Mouse (Mus musculus) limb, embryonic 12.5 days (tissue): ENCODE data around the gene Lrch4. TPM values are rescaled to one million over a fixed set of nuclear protein-coding genes. Genes with fewer than 3 reads are reported as not detected.
A peak's percentile ranks its signal among the peaks of the same experiment; 100 is the strongest.

Experiments used
- ATAC-seq: fragments of 200-750 bp; cut with Nextera tagmentation; 2 replicates; pipeline ENCODE4 v1.8.0; 2017; ENCODE audit warnings: low read depth, moderate TSS enrichment; ENCODE audit not compliant: insufficient number of reproducible peaks, insufficient read depth, low FRiP score, low TSS enrichment
- H3K27ac ChIP-seq: fragments of 300-500 bp; sonication (generic); 2 replicates; pipeline ENCODE4 v1.5.1; 2016; ENCODE audit warnings: mild to moderate bottlenecking, moderate library complexity
- H3K27me3 ChIP-seq: fragments of 300-500 bp; sonication (generic); 2 replicates; pipeline ENCODE4 v1.6.1; 2016; ENCODE audit warnings: mild to moderate bottlenecking, moderate library complexity
- H3K36me3 ChIP-seq: fragments of 300-500 bp; sonication (generic); 2 replicates; pipeline ENCODE4 v1.6.1; 2016; ENCODE audit warnings: mild to moderate bottlenecking, moderate library complexity
- H3K4me1 ChIP-seq: fragments of 300-500 bp; sonication (generic); replicated peaks from 2 replicates; pipeline ENCODE4 v1.6.1; 2016
- H3K4me2 ChIP-seq: fragments of 300-500 bp; sonication (generic); 2 replicates; pipeline ENCODE4 v1.6.1; 2016; ENCODE audit warnings: mild to moderate bottlenecking, moderate library complexity
- H3K4me3 ChIP-seq: fragments of 300-500 bp; sonication (generic); replicated peaks from 2 replicates; pipeline ENCODE4 v1.5.1; 2016; ENCODE audit warnings: mild to moderate bottlenecking
- H3K9ac ChIP-seq: fragments of 300-500 bp; sonication (generic); replicated peaks from 2 replicates; pipeline ENCODE4 v1.6.1; 2016; ENCODE audit warnings: mild to moderate bottlenecking, moderate library complexity
- H3K9me3 ChIP-seq: fragments of 300-500 bp; sonication (generic); 2 replicates; pipeline ENCODE4 v1.6.1; 2016; ENCODE audit warnings: mild to moderate bottlenecking, moderate library complexity
- WGBS: fragments of 180-500 bp; shearing (Covaris S2); methylation state at CpG from one replicate; pipeline ENCODE4 v1.1.7; 2016; 5-methylcytosine and 5-hydroxymethylcytosine counted together
- polyA plus RNA-seq: library from polyadenylated mRNA; unstranded; fragments of >200 nt; fragmentation: Nextera tagmentation; extraction: Ambion mirVana; gene quantifications from 2 replicates; pipeline ENCODE4 v1.2.1, GENCODE M21; 2016

The Lrch4 gene
- polyA plus RNA-seq, 1 experiment from 2014 or later, result 37.6 TPM

GRCm38 (mm10) chr5:137674786-137675185 lies 45.9 kb downstream of the Lrch4 start:
- no peaks in the 10 kb centered on the region for H3K27me3 ChIP-seq
- WGBS, result 94% methylated on average over 8 of the region's 8 CpGs
- no peak for ATAC-seq
- H3K4me3 ChIP-seq, result no peak overlapping the region
- no peak overlapping the region for H3K9ac ChIP-seq
- H3K4me2 ChIP-seq, result no peak overlapping the region
- peaks cover 22% of the 10 kb centered on the region for H3K4me1 ChIP-seq
- H3K36me3 ChIP-seq, result peaks cover 17% of the 10 kb centered on the region; the same call in 1 of the 2 replicates
- no peaks in the 10 kb centered on the region for H3K9me3 ChIP-seq
- H3K27ac ChIP-seq, result no peak overlapping the region

- no peaks in the 10 kb centered on the region for H3K27me3 ChIP-seq
- H3K27ac ChIP-seq, result no peak overlapping the region
- WGBS, result 94% methylated on average over 8 of the region's 8 CpGs
- peaks cover under 1% of the 10 kb centered on the region for H3K4me1 ChIP-seq
- no peaks in the 10 kb centered on the region for H3K9me3 ChIP-seq
- no peak overlapping the region for H3K4me3 ChIP-seq
- peaks cover 24% of the 10 kb centered on the region; the same call in 1 of the 2 replicates for H3K36me3 ChIP-seq
- ATAC-seq, result no peak
- H3K4me2 ChIP-seq, result no peak overlapping the region
- H3K9ac ChIP-seq, result no peak overlapping the region
These were observed 48.9 kb downstream of the Lrch4 start for GRCm38 (mm10) chr5:137677859-137678258.

GRCm38 (mm10) chr5:137678736-137679135 lies 49.8 kb downstream of the Lrch4 start:
- Histone ChIP-seq H3K27me3 (no peaks in the 10 kb centered on the region), H3K4me2 (no peak overlapping the region), H3K4me3 (no peak overlapping the region), H3K9ac (no peak overlapping the region), H3K9me3 (no peaks in the 10 kb centered on the region), H3K4me1 (peaks cover 9% of the 10 kb centered on the region), H3K27ac (no peak overlapping the region), H3K36me3 (peaks cover 24% of the 10 kb centered on the region; the same call in 1 of the 2 replicates)
- 85% methylated on average over 3 of the region's 3 CpGs for WGBS
- no peak for ATAC-seq

GRCm38 (mm10) chr5:137679726-137680125 lies 50.8 kb downstream of the Lrch4 start:
- Histone ChIP-seq H3K27me3 (no peaks in the 10 kb centered on the region), H3K36me3 (peaks cover 21% of the 10 kb centered on the region; the same call in 1 of the 2 replicates)
- 89% methylated on average over 4 of the region's 4 CpGs for WGBS

GRCm38 (mm10) chr5:137682526-137682925 lies 53.6 kb downstream of the Lrch4 start:
- WGBS, result 88% methylated on average over 6 of the region's 6 CpGs
- 0 out of 2 replicates have a peak, but pooled peaks cover 14% of the 10 kb centered on the region for H3K36me3 ChIP-seq
- ATAC-seq, result no peak
- peaks cover 13% of the 10 kb centered on the region for H3K4me1 ChIP-seq
- H3K27ac ChIP-seq, result no peak overlapping the region
- H3K9me3 ChIP-seq, result no peaks in the 10 kb centered on the region
- H3K4me3 ChIP-seq, result no peak overlapping the region
- no peaks in the 10 kb centered on the region for H3K27me3 ChIP-seq
- H3K4me2 ChIP-seq, result no peak overlapping the region
- no peak overlapping the region for H3K9ac ChIP-seq

More at GRCm38 (mm10) chr5:137679726-137680125, 50.8 kb downstream of the Lrch4 start:
- Histone ChIP-seq H3K9ac (0 out of 2 replicates have a peak overlapping the region, but pooled peaks have one; percentile 18), H3K4me3 (no peak overlapping the region), H3K9me3 (no peaks in the 10 kb centered on the region), H3K4me2 (no peak overlapping the region), H3K27ac (no peak overlapping the region), H3K4me1 (peaks cover 13% of the 10 kb centered on the region)
- ATAC-seq, result no peak

GRCm38 (mm10) chr5:137683388-137684293 lies 54.7 kb downstream of the Lrch4 start:
- Histone ChIP-seq H3K27me3 (no peaks in the 10 kb centered on the region), H3K4me3 (peak overlapping the region; percentile 69), H3K4me2 (peak overlapping the region; percentile 83), H3K4me1 (peaks cover 13% of the 10 kb centered on the region), H3K9me3 (no peaks in the 10 kb centered on the region), H3K9ac (peak overlapping the region; percentile 69), H3K36me3 (0 out of 2 replicates have a peak, but pooled peaks cover 10% of the 10 kb centered on the region), H3K27ac (peak overlapping the region; percentile 72; the same call in 1 of the 2 replicates)
- ATAC-seq, result no peak
- 15% methylated on average over 28 of the region's 28 CpGs for WGBS

- ATAC-seq, result peak; percentile 100
- Histone ChIP-seq H3K9ac (peak within 1 kb of the TSS; percentile 69), H3K36me3 (0 out of 2 replicates have a peak, but pooled peaks cover 10% of the 10 kb centered on the region), H3K4me2 (peak within 1 kb of the TSS; percentile 83), H3K4me1 (peaks cover 13% of the 10 kb centered on the region), H3K4me3 (peak within 1 kb of the TSS; percentile 69), H3K27me3 (no peaks in the 10 kb centered on the region), H3K9me3 (no peaks in the 10 kb centered on the region), H3K27ac (peak within 1 kb of the TSS; percentile 72)
- WGBS, result under 1% methylated on average over 62 of the region's 62 CpGs
These were observed 55.6 kb downstream of the Lrch4 start, which contains the start of gene Agfg2 for GRCm38 (mm10) chr5:137684294-137685123. Agfg2 (minus strand) TSS chr5:137684726.

GRCm38 (mm10) chr5:137685653-137686052 lies 56.7 kb downstream of the Lrch4 start:
- Histone ChIP-seq H3K27ac (no peak overlapping the region), H3K4me2 (no peak overlapping the region), H3K4me3 (no peak overlapping the region), H3K9me3 (no peaks in the 10 kb centered on the region), H3K9ac (no peak overlapping the region), H3K4me1 (peaks cover 13% of the 10 kb centered on the region), H3K36me3 (0 out of 2 replicates have a peak, but pooled peaks cover 6% of the 10 kb centered on the region), H3K27me3 (no peaks in the 10 kb centered on the region)
- no peak for ATAC-seq
- WGBS, result 97% methylated on average over 3 of the region's 3 CpGs

- Histone ChIP-seq H3K27ac (no peak overlapping the region), H3K4me2 (no peak overlapping the region), H3K36me3 (0 out of 2 replicates have a peak, but pooled peaks cover 4% of the 10 kb centered on the region), H3K4me3 (no peak overlapping the region), H3K9ac (no peak overlapping the region), H3K9me3 (no peaks in the 10 kb centered on the region), H3K4me1 (peaks cover 13% of the 10 kb centered on the region), H3K27me3 (no peaks in the 10 kb centered on the region)
- WGBS, result 87% methylated on average over 6 of the region's 6 CpGs
- no peak for ATAC-seq
These were observed 57.3 kb downstream of the Lrch4 start for GRCm38 (mm10) chr5:137686127-137686790.

- H3K4me3 ChIP-seq, result no peak overlapping the region
- H3K36me3 ChIP-seq, result no peaks in the 10 kb centered on the region
- H3K27ac ChIP-seq, result no peak overlapping the region
- H3K4me2 ChIP-seq, result no peak overlapping the region
- H3K9me3 ChIP-seq, result no peaks in the 10 kb centered on the region
- H3K27me3 ChIP-seq, result no peaks in the 10 kb centered on the region
- H3K4me1 ChIP-seq, result no peaks in the 10 kb centered on the region
- H3K9ac ChIP-seq, result no peak overlapping the region
- no peak for ATAC-seq
- WGBS, result 87% methylated on average over 3 of the region's 3 CpGs
These were observed 61.1 kb downstream of the Lrch4 start for GRCm38 (mm10) chr5:137689974-137690373.
